Mouse (Mus musculus) brain, adult 10 weeks (tissue): ENCODE data around the gene Phf11a. TPM values are rescaled to one million over a fixed set of nuclear protein-coding genes. Genes with fewer than 3 reads are reported as not detected.

Experiments
- polyA plus RNA-seq: library from polyadenylated mRNA; stranded (reverse); fragments of 350-450 nt; fragmentation: Illumina TruSeq; extraction: RNeasy Lipid Tissue Mini Kit (QIAGEN cat#74804); gene quantifications from one replicate; pipeline ENCODE4 v1.2.3, GENCODE M21; 2015; ENCODE audit warnings: low read depth, low replicate concordance

Gene Phf11a
- polyA plus RNA-seq, result not detected

GRCm38 (mm10) chr14:59297391-59297790, at the start of gene Phf11a:
Gene Phf11a (minus strand): TSS chr14:59297522.

GRCm38 (mm10) chr14:59341189-59341588, 43.9 kb upstream of the Phf11a start, which contains the start of gene Phf11b:
Gene Phf11b (minus strand): TSS chr14:59341351.

GRCm38 (mm10) chr14:59260056-59260455, 37.3 kb downstream of the Phf11a start, which contains the start of gene Gm6904:
Gene Gm6904 (minus strand): TSS chr14:59260216.

Other genes starting within 250 kb of the Phf11a start
- gene 1700129C05Rik, start 154.6 kb downstream of the Phf11a start, polyA plus RNA-seq, result not detected
- not detected for gene Gm5142, start 118.8 kb downstream of the Phf11a start, polyA plus RNA-seq
- 32.7 TPM for gene Rcbtb1, start 96.3 kb downstream of the Phf11a start, polyA plus RNA-seq
- gene Gm6904, start 37.3 kb downstream of the Phf11a start, polyA plus RNA-seq, result not detected
- gene Phf11b, start 43.8 kb upstream of the Phf11a start, polyA plus RNA-seq, result not detected
- gene Phf11d, start 67.9 kb upstream of the Phf11a start, polyA plus RNA-seq, result 1.1 TPM
- 0.52 TPM for gene Phf11c, start 97.9 kb upstream of the Phf11a start, polyA plus RNA-seq
- 6.0 TPM for gene Setdb2, start 143.4 kb upstream of the Phf11a start, polyA plus RNA-seq
- 41.6 TPM for gene Cab39l, start 143.4 kb upstream of the Phf11a start, polyA plus RNA-seq